Comparison of ENCODE assay signal across 29 mouse cellular contexts in genomic region chrX:93732975-93733748, GRCm38 (mm10).
DNase-seq lines count a peak whose midpoint lies in the region; ATAC-seq and TF ChIP-seq lines count a peak whose summit lies in the region.
"Had no signal": no experiment of that assay in that cellular context is flagged by ENCODE, and none has a peak within 500 bp of the region (broad histone marks: within the 10 kb centered on the region; RNA-seq: fewer than 3 reads in every experiment).

No protein-coding gene starts in this region.

- no peak for TF ChIP-seq CTCF in brain, embryonic 14.5 days (IDR thresholded peaks at IDR 0.05; ENCODE audit: borderline replicate concordance, extremely low read depth, insufficient read depth, insufficient read length)

- no peaks in the 10 kb centered on the region for H3K4me1 ChIP-seq in embryonic facial prominence, embryonic 14.5 days (ENCODE audit: control insufficient read depth, insufficient read depth, low read length)
- H3K4me1 ChIP-seq in embryonic facial prominence, embryonic 10.5 days = no peaks in the 10 kb centered on the region
- H3K4me1 ChIP-seq in midbrain, embryonic 11.5 days (ENCODE audit: control insufficient read depth, insufficient read depth, low read length) = no peaks in the 10 kb centered on the region
- H3K4me1 ChIP-seq in midbrain, embryonic 10.5 days = peaks cover 8% of the 10 kb centered on the region
- H3K4me1 ChIP-seq in hindbrain, embryonic 12.5 days = no peaks in the 10 kb centered on the region
- H3K4me1 ChIP-seq: embryonic facial prominence, embryonic 13.5 days; heart, embryonic 10.5 days; limb, embryonic 10.5 days; limb, embryonic 15.5 days had no signal

- no peak overlapping the region for H3K9ac ChIP-seq in embryonic facial prominence, embryonic 14.5 days (ENCODE audit: low read depth, low read length)
- H3K9ac ChIP-seq in midbrain, embryonic 11.5 days (ENCODE audit: low read length) = no peak overlapping the region
- no peak overlapping the region for H3K9ac ChIP-seq in hindbrain, embryonic 12.5 days
- H3K9ac ChIP-seq: embryonic facial prominence, embryonic 13.5 days; hindbrain, embryonic 14.5 days; limb, embryonic 15.5 days; liver, postnatal 0 days; neural tube, embryonic 13.5 days had no signal

- H3K4me2 ChIP-seq in embryonic facial prominence, embryonic 14.5 days (ENCODE audit: low read depth, low read length) = no peak overlapping the region
- H3K4me2 ChIP-seq in midbrain, embryonic 11.5 days = no peak overlapping the region
- no peak overlapping the region for H3K4me2 ChIP-seq in hindbrain, embryonic 12.5 days (replicated peaks)
- H3K4me2 ChIP-seq: embryonic facial prominence, embryonic 13.5 days; hindbrain, embryonic 14.5 days; limb, embryonic 15.5 days; neural tube, embryonic 13.5 days had no signal

- H3K27me3 ChIP-seq in embryonic facial prominence, embryonic 14.5 days (replicated peaks; ENCODE audit: control insufficient read depth, insufficient read depth, low read length) = no peaks in the 10 kb centered on the region; the same call in 1 of the 2 replicates
- H3K27me3 ChIP-seq in embryonic facial prominence, embryonic 10.5 days (replicated peaks; ENCODE audit: low read depth, poor library complexity, severe bottlenecking) = peaks cover 10% of the 10 kb centered on the region; the same call in 1 of the 2 replicates
- no peaks in the 10 kb centered on the region for H3K27me3 ChIP-seq in midbrain, embryonic 11.5 days (ENCODE audit: control insufficient read depth, insufficient read depth, low read length)
- H3K27me3 ChIP-seq in midbrain, embryonic 10.5 days (ENCODE audit: low read depth, poor library complexity, severe bottlenecking) = 0 out of 2 replicates have a peak, but pooled peaks cover 9% of the 10 kb centered on the region
- no peaks in the 10 kb centered on the region for H3K27me3 ChIP-seq in hindbrain, embryonic 12.5 days
- H3K27me3 ChIP-seq: neural tube, embryonic 13.5 days had no signal

- peak; percentile 5 for DNase-seq in embryonic facial prominence, embryonic 14.5 days (ENCODE audit: low spot score)
- DNase-seq in embryonic facial prominence, embryonic 10.5 days (ENCODE audit: low spot score) = no peak
- DNase-seq in midbrain, embryonic 11.5 days (ENCODE audit: low spot score, missing footprints) = no peak
- no peak for DNase-seq in midbrain, embryonic 10.5 days (ENCODE audit: low spot score)
- peak; percentile 53 for DNase-seq in brain, embryonic 14.5 days (ENCODE audit: low read depth)
- DNase-seq in ovary, adult 18-20 months (ENCODE audit: low spot score) = no peak
- DNase-seq: adrenal gland, postnatal 14 days; cerebellum, adult 2 months; cerebellum, postnatal 14 days; gastrocnemius, postnatal 25 days; heart, adult 11 months; heart, postnatal 36 days; kidney, adult 9 months; kidney, postnatal 14 days; layer of hippocampus, adult 9-11 months; liver, postnatal 0 days; lung, postnatal 36 days; right cerebral cortex, adult 18-20 months; spleen, adult 18-20 months; thymus, postnatal 25 days had no signal

- no peaks in the 10 kb centered on the region for H3K9me3 ChIP-seq in embryonic facial prominence, embryonic 14.5 days (ENCODE audit: control insufficient read depth, low read length)
- H3K9me3 ChIP-seq in embryonic facial prominence, embryonic 10.5 days = no peaks in the 10 kb centered on the region
- H3K9me3 ChIP-seq in midbrain, embryonic 11.5 days (ENCODE audit: control insufficient read depth, low read length) = no peaks in the 10 kb centered on the region
- H3K9me3 ChIP-seq in midbrain, embryonic 10.5 days (replicated peaks) = no peaks in the 10 kb centered on the region
- H3K9me3 ChIP-seq in hindbrain, embryonic 12.5 days (replicated peaks) = no peaks in the 10 kb centered on the region
- H3K9me3 ChIP-seq: embryonic facial prominence, embryonic 13.5 days; heart, embryonic 10.5 days; limb, embryonic 10.5 days; limb, embryonic 15.5 days; neural tube, embryonic 13.5 days had no signal

- H3K36me3 ChIP-seq in embryonic facial prominence, embryonic 14.5 days (ENCODE audit: control insufficient read depth, insufficient read depth, low read length) = no peaks in the 10 kb centered on the region
- no peaks in the 10 kb centered on the region for H3K36me3 ChIP-seq in embryonic facial prominence, embryonic 10.5 days (replicated peaks)
- H3K36me3 ChIP-seq in midbrain, embryonic 11.5 days (ENCODE audit: control insufficient read depth, insufficient read depth, low read length) = no peaks in the 10 kb centered on the region
- no peaks in the 10 kb centered on the region for H3K36me3 ChIP-seq in midbrain, embryonic 10.5 days
- H3K36me3 ChIP-seq in hindbrain, embryonic 12.5 days = no peaks in the 10 kb centered on the region; the same call in 1 of the 2 replicates
- H3K36me3 ChIP-seq: embryonic facial prominence, embryonic 13.5 days; heart, embryonic 10.5 days; limb, embryonic 10.5 days; limb, embryonic 15.5 days had no signal

- no peak for TF ChIP-seq POLR2A in brain, embryonic 14.5 days (IDR thresholded peaks at IDR 0.05; ENCODE audit: borderline replicate concordance, extremely low read depth, insufficient read depth, insufficient read length, poor library complexity, severe bottlenecking)

- no peak overlapping the region for H3K27ac ChIP-seq in embryonic facial prominence, embryonic 14.5 days (replicated peaks; ENCODE audit: low read depth, low read length)
- no peak overlapping the region for H3K27ac ChIP-seq in embryonic facial prominence, embryonic 10.5 days (replicated peaks)
- no peak overlapping the region for H3K27ac ChIP-seq in midbrain, embryonic 11.5 days (ENCODE audit: low read depth, low read length)
- H3K27ac ChIP-seq in midbrain, embryonic 10.5 days (replicated peaks) = no peak overlapping the region
- H3K27ac ChIP-seq in hindbrain, embryonic 12.5 days = no peak overlapping the region
- H3K27ac ChIP-seq: embryonic facial prominence, embryonic 13.5 days; heart, embryonic 10.5 days; hindbrain, embryonic 14.5 days; limb, embryonic 10.5 days; limb, embryonic 15.5 days; neural tube, embryonic 13.5 days had no signal

- ATAC-seq in embryonic facial prominence, embryonic 14.5 days (ENCODE audit: low read depth) = no peak
- peak; percentile 38; the same call in 1 of the 2 replicates for ATAC-seq in midbrain, embryonic 11.5 days (ENCODE audit: low FRiP score)
- ATAC-seq in hindbrain, embryonic 12.5 days (ENCODE audit: low FRiP score) = no peak; the same call in 1 of the 2 replicates
- ATAC-seq: intestine, postnatal 0 days; liver, postnatal 0 days had no signal

- no peak overlapping the region for H3K4me3 ChIP-seq in embryonic facial prominence, embryonic 14.5 days (ENCODE audit: low read depth, low read length)
- no peak overlapping the region for H3K4me3 ChIP-seq in embryonic facial prominence, embryonic 10.5 days
- no peak overlapping the region for H3K4me3 ChIP-seq in midbrain, embryonic 11.5 days (ENCODE audit: low read depth, low read length)
- H3K4me3 ChIP-seq in midbrain, embryonic 10.5 days = no peak overlapping the region
- H3K4me3 ChIP-seq in hindbrain, embryonic 12.5 days = no peak overlapping the region
- H3K4me3 ChIP-seq: embryonic facial prominence, embryonic 13.5 days; erythroblast, embryonic 14.5 days; heart, embryonic 10.5 days; limb, embryonic 10.5 days; limb, embryonic 15.5 days; neural tube, embryonic 13.5 days had no signal

- WGBS in embryonic facial prominence, embryonic 14.5 days = 68% methylated on average over 6 of the region's 6 CpGs
- WGBS in embryonic facial prominence, embryonic 10.5 days = 70% methylated on average over 6 of the region's 6 CpGs
- 54% methylated on average over 6 of the region's 6 CpGs for WGBS in midbrain, embryonic 11.5 days
- WGBS in midbrain, embryonic 10.5 days = 59% methylated on average over 6 of the region's 6 CpGs
- 74% methylated on average over 6 of the region's 6 CpGs for WGBS in hindbrain, embryonic 12.5 days

Comparison
In these comparisons a context has a peak if more than half of its experiments do, and no peak if none do; other contexts are left out.
1. DNase-seq: peak in embryonic facial prominence, embryonic 14.5 days (single experiment) and brain, embryonic 14.5 days (single experiment); none in embryonic facial prominence, embryonic 10.5 days (single experiment), midbrain, embryonic 11.5 days (single experiment), midbrain, embryonic 10.5 days (single experiment) and ovary, adult 18-20 months (single experiment).